Mouse (Mus musculus) liver, embryonic 15.5 days (tissue): ENCODE data around the gene Wipf2. TPM values are rescaled to one million over a fixed set of nuclear protein-coding genes. Genes with fewer than 3 reads are reported as not detected.
A peak's percentile ranks its signal among the peaks of the same experiment; 100 is the strongest.

Experiments used
- ATAC-seq: fragments of 200-750 bp; cut with Nextera tagmentation; 2 replicates; pipeline ENCODE4 v1.8.0; 2017; ENCODE audit warnings: moderate number of reproducible peaks, mild to moderate bottlenecking, moderate library complexity; ENCODE audit not compliant: insufficient read depth
- H3K27ac ChIP-seq: fragments of 300-500 bp; sonication (generic); replicated peaks from 2 replicates; pipeline ENCODE4 v1.5.1; 2015; ENCODE audit warnings: mild to moderate bottlenecking, inconsistent platforms
- H3K27me3 ChIP-seq: fragments of 300-500 bp; sonication (generic); 2 replicates; pipeline ENCODE4 v1.6.1; 2015; ENCODE audit warnings: mild to moderate bottlenecking, inconsistent platforms
- H3K36me3 ChIP-seq: fragments of 300-500 bp; sonication (generic); replicated peaks from 2 replicates; pipeline ENCODE4 v1.6.1; 2015; ENCODE audit warnings: moderate library complexity, mild to moderate bottlenecking, inconsistent platforms
- H3K4me1 ChIP-seq: fragments of 300-500 bp; sonication (generic); replicated peaks from 2 replicates; pipeline ENCODE4 v1.6.1; 2015; ENCODE audit warnings: inconsistent platforms
- H3K4me2 ChIP-seq: fragments of 300-500 bp; sonication (generic); 2 replicates; pipeline ENCODE4 v1.6.1; 2015; ENCODE audit warnings: moderate library complexity, mild to moderate bottlenecking, inconsistent platforms
- H3K4me3 ChIP-seq: fragments of 300-500 bp; sonication (generic); replicated peaks from 2 replicates; pipeline ENCODE4 v1.5.1; 2015; ENCODE audit warnings: mild to moderate bottlenecking, inconsistent platforms
- H3K9ac ChIP-seq: fragments of 300-500 bp; sonication (generic); 2 replicates; pipeline ENCODE4 v1.6.1; 2015; ENCODE audit warnings: moderate library complexity, mild to moderate bottlenecking, inconsistent platforms
- H3K9me3 ChIP-seq: fragments of 300-500 bp; sonication (generic); replicated peaks from 2 replicates; pipeline ENCODE4 v1.6.1; 2016; ENCODE audit warnings: inconsistent platforms
- WGBS: fragments of 180-500 bp; shearing (Covaris S2); methylation state at CpG from one replicate; pipeline ENCODE4 v1.1.7; 2015; ENCODE audit warnings: mixed read lengths; ENCODE audit not compliant: insufficient replicate concordance; 5-methylcytosine and 5-hydroxymethylcytosine counted together
- polyA plus RNA-seq: library from polyadenylated mRNA; unstranded; fragments of >200 nt; fragmentation: Nextera tagmentation; extraction: Ambion mirVana; gene quantifications from 2 replicates; pipeline ENCODE4 v1.2.1, GENCODE M21; 2015

Gene Wipf2
- polyA plus RNA-seq, 1 experiment from 2014 or later: 1.2 TPM

GRCm38 (mm10) chr11:98939953-98940641, 76.7 kb downstream of the Wipf2 start:
- no peaks in the 10 kb centered on the region for H3K9me3 ChIP-seq
- peaks cover 92% of the 10 kb centered on the region for H3K4me1 ChIP-seq
- no peak overlapping the region for H3K27ac ChIP-seq
- no peak overlapping the region for H3K4me3 ChIP-seq
- H3K27me3 ChIP-seq: peaks cover 60% of the 10 kb centered on the region
- H3K4me2 ChIP-seq: peak overlapping the region; percentile 88
- no peak for ATAC-seq
- WGBS: 47% methylated on average over 11 of the region's 11 CpGs
- H3K9ac ChIP-seq: no peak overlapping the region
- no peaks in the 10 kb centered on the region for H3K36me3 ChIP-seq

GRCm38 (mm10) chr11:98940776-98941175, 77.3 kb downstream of the Wipf2 start:
- peaks cover 53% of the 10 kb centered on the region for H3K27me3 ChIP-seq
- H3K27ac ChIP-seq: peak overlapping the region; percentile 77; the same call in 1 of the 2 replicates
- H3K4me1 ChIP-seq: peaks cover 99% of the 10 kb centered on the region
- ATAC-seq: no peak
- no peaks in the 10 kb centered on the region for H3K9me3 ChIP-seq
- no peaks in the 10 kb centered on the region for H3K36me3 ChIP-seq
- H3K9ac ChIP-seq: no peak overlapping the region
- peak overlapping the region; percentile 68 for H3K4me2 ChIP-seq
- H3K4me3 ChIP-seq: peak overlapping the region; percentile 49; the same call in 1 of the 2 replicates
- WGBS: 39% methylated on average over 3 of the region's 3 CpGs

GRCm38 (mm10) chr11:98941341-98941825, 77.9 kb downstream of the Wipf2 start:
- peak overlapping the region; percentile 68 for H3K4me2 ChIP-seq
- no peaks in the 10 kb centered on the region for H3K36me3 ChIP-seq
- H3K4me3 ChIP-seq: peak overlapping the region; percentile 49
- peaks cover 99% of the 10 kb centered on the region for H3K4me1 ChIP-seq
- no peak for ATAC-seq
- H3K9ac ChIP-seq: peak overlapping the region; percentile 3; the same call in 1 of the 2 replicates
- 2% methylated on average over 12 of the region's 12 CpGs for WGBS
- H3K27me3 ChIP-seq: peaks cover 47% of the 10 kb centered on the region
- peak overlapping the region; percentile 77 for H3K27ac ChIP-seq
- H3K9me3 ChIP-seq: no peaks in the 10 kb centered on the region

GRCm38 (mm10) chr11:98941826-98942550, 78.5 kb downstream of the Wipf2 start:
- WGBS: 4% methylated on average over 14 of the region's 15 CpGs
- H3K27me3 ChIP-seq: peaks cover 41% of the 10 kb centered on the region
- no peaks in the 10 kb centered on the region for H3K9me3 ChIP-seq
- peak overlapping the region; percentile 77 for H3K27ac ChIP-seq
- peak overlapping the region; percentile 68 for H3K4me2 ChIP-seq
- no peak for ATAC-seq
- peak overlapping the region; percentile 49 for H3K4me3 ChIP-seq
- peaks cover 94% of the 10 kb centered on the region for H3K4me1 ChIP-seq
- peak overlapping the region; percentile 3; the same call in 1 of the 2 replicates for H3K9ac ChIP-seq
- H3K36me3 ChIP-seq: no peaks in the 10 kb centered on the region

GRCm38 (mm10) chr11:98942555-98942922, 79.1 kb downstream of the Wipf2 start:
- Histone ChIP-seq H3K27me3 (peaks cover 35% of the 10 kb centered on the region), H3K4me3 (peak overlapping the region; percentile 49), H3K9me3 (no peaks in the 10 kb centered on the region), H3K27ac (peak overlapping the region; percentile 77), H3K9ac (peak overlapping the region; percentile 3; the same call in 1 of the 2 replicates), H3K4me1 (peaks cover 94% of the 10 kb centered on the region), H3K4me2 (peak overlapping the region; percentile 68), H3K36me3 (no peaks in the 10 kb centered on the region)
- 26% methylated on average over 3 of the region's 3 CpGs for WGBS
- ATAC-seq: no peak

GRCm38 (mm10) chr11:98942923-98943641, 79.6 kb downstream of the Wipf2 start:
- peak; percentile 11; the same call in 1 of the 2 replicates for ATAC-seq
- Histone ChIP-seq H3K9ac (no peak overlapping the region), H3K27me3 (peaks cover 30% of the 10 kb centered on the region), H3K9me3 (no peaks in the 10 kb centered on the region), H3K36me3 (no peaks in the 10 kb centered on the region), H3K4me3 (0 out of 2 replicates have a peak overlapping the region, but pooled peaks have one; percentile 2), H3K4me2 (peak overlapping the region; percentile 68), H3K4me1 (peaks cover 94% of the 10 kb centered on the region), H3K27ac (peak overlapping the region; percentile 77)
- WGBS: 62% methylated on average over 8 of the region's 8 CpGs

- Histone ChIP-seq H3K4me1 (peaks cover 94% of the 10 kb centered on the region), H3K9ac (no peak overlapping the region), H3K27me3 (peaks cover 22% of the 10 kb centered on the region), H3K4me3 (0 out of 2 replicates have a peak overlapping the region, but pooled peaks have one; percentile 2), H3K9me3 (no peaks in the 10 kb centered on the region), H3K4me2 (peak overlapping the region; percentile 68), H3K27ac (peak overlapping the region; percentile 65), H3K36me3 (no peaks in the 10 kb centered on the region)
- WGBS: 29% methylated on average over 14 of the region's 14 CpGs
- ATAC-seq: no peak
Measured at GRCm38 (mm10) chr11:98943741-98944461, 80.5 kb downstream of the Wipf2 start.

GRCm38 (mm10) chr11:98944897-98945604, 81.6 kb downstream of the Wipf2 start:
- Histone ChIP-seq H3K36me3 (no peaks in the 10 kb centered on the region), H3K27ac (peak overlapping the region; percentile 65), H3K27me3 (peaks cover 10% of the 10 kb centered on the region), H3K9me3 (no peaks in the 10 kb centered on the region), H3K4me1 (peaks cover 96% of the 10 kb centered on the region), H3K4me2 (peak overlapping the region; percentile 68), H3K9ac (no peak overlapping the region), H3K4me3 (no peak overlapping the region)
- ATAC-seq: no peak
- WGBS: 49% methylated on average over 11 of the region's 11 CpGs

- Histone ChIP-seq H3K36me3 (no peaks in the 10 kb centered on the region), H3K4me1 (peaks cover 95% of the 10 kb centered on the region), H3K4me2 (no peak overlapping the region), H3K4me3 (no peak overlapping the region), H3K9ac (no peak overlapping the region), H3K27me3 (peaks cover 5% of the 10 kb centered on the region), H3K9me3 (no peaks in the 10 kb centered on the region), H3K27ac (peak overlapping the region; percentile 65)
- no peak for ATAC-seq
- 66% methylated on average over 3 of the region's 3 CpGs for WGBS
Measured at GRCm38 (mm10) chr11:98945605-98945977, 82.2 kb downstream of the Wipf2 start.
